Mouse (Mus musculus) heart, postnatal 25 days (tissue): ENCODE measurements at regions not wholly inside any gene's neighbourhood (a gene's known extent, or its start where the extent isn't known, plus 50 kb on each side); places are given as distances from the start of the nearest gene placed in this dataset. TPM values are rescaled to one million over a fixed set of nuclear protein-coding genes. Genes with fewer than 3 reads are reported as not detected.

Experiments
- DNase-seq: peaks from one replicate; pipeline ENCODE4 v3.0.0; 2022; ENCODE audit warnings: low spot score
- intact Hi-C: fragments of 180-260 bp; cut with DNase I; formaldehyde crosslinking; loops from one replicate; pipeline ENCODE4 v1.15.1; 2025
- microRNA-seq: library from miRNA; unstranded; fragments of <30 nt; microRNA quantifications from one replicate; pipeline ENCODE4 v1.2.0, GENCODE M21; 2022

DNA sequence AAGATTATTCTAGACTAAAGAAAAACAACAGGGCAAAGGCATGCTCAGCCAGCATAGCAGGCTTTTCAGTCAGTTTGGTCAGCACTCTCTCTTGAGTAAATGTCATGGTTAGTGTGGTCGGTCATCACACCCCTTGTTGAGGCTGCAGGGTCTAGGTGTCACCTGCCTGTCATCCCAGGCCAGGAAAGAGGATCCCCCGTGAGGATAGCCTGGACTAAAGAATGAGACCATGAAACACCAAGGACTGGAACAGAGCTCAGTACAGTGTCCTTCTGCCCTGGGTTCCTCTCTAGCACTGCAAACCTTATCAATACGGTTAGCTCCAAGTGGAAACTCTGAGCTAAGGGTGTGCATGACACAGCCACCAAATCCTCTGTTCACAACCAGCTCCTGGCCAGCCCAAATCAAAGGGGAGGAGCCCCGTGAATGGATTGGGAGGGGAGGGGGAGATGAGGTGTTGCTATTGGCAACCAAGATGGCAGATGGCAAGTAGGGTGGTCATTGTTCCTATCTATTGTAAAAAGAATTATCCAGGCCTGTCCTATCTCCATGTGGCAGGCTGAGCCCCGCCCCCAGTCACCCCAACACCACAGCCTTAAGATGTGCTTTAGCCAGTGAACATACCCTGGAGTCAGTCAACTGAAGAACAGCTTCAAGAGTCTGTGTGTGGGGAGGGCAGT, 87.4 kb downstream of the Cstad start:
- intact Hi-C loops: no loop called here
- no peak for DNase-seq

DNA sequence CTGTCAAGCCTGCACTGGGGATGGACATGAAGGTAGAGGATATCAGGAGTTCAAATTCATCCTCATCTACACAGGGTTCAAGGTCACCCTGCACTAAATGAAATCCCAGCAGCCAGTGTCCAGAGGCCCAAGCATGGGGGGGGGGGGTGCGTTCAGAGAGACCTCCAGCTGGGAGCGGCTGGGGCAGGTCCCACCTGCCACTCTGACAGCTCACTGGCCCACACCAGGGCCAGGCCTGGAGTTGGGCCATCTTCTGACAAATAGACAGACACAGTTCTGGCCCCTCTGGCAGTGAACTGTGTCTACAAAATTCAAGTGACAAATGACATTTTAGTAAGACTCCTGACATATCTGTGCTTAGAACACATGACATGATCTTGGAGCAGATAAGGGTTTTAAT, 86.8 kb downstream of the Cstad start:
- intact Hi-C loops: no loop called here
- DNase-seq: no peak

DNA sequence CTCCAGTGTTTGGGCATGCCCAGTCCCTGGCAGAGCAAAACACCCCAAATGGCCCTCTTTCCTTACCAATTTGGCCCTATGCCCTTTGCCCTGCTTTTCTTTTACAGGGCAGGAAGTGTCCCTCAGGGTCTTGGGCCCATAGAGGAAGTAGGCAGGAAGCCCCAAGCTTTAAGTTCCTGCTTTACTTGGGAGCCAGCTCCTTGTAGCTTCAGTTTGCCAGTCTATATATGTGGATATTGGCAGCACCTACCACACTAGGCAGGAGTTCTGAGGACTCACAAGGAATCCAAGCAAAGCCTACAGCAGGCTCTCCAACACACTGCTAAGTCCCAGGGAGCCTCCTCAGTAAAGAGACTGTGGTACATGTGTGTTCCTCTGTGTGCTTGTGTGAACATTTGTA, 84.2 kb downstream of the Cstad start:
- intact Hi-C loops: no loop called here
- DNase-seq: no peak

DNA sequence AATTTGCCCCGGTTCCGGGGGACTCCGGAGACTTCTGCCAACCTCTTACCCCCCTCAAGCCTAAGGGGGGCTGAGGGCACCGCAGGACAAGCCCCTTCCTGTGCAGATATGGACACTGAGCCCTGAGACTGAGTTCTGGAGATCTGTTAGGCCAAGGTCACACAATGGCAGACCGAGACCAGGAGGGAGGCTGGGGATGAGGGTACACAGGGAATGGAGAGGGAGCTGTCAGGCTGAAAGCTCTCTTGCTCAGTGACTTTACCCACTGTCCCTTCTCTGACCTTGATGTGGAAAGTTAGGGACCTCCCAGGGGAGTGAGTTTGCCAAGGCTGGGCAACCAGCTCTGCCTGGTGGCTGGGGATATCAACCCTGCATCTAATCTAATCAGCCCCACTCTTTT, 82.7 kb downstream of the Cstad start:
- intact Hi-C loops: no loop called here
- no peak for DNase-seq

DNA sequence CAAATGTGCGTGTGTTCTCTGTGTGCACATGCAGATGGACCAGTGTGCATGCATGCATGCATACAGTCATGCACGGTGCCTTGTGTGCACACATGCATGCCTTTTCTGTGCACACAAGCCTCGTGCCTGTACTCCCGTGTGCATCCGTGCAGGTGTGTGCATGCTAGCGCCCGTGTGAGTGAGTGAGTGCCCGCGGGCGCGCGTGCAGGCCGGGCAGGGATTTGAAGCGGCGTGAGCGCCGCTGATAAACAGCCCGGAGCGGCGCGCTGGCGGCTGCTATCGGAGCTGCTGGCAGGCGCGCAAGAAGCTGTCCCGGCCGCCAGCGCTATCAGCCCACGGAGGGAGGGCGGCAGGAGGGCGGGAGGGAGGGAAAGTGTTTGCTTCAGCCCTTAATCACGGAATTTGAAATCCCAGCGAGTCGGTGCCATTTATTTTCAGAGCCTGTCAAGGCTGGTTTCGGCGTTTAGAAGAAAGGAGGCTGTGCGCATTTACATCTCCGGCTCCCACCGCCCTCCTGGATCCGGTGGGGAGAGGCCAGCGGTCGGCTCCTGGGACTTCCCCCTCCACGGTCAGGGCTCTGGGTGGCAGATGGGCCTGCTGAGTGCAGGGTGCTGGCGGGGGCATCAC, 82.1 kb downstream of the Cstad start:
- DNase-seq: peak; percentile 59
- intact Hi-C loops: no loop called here

DNA sequence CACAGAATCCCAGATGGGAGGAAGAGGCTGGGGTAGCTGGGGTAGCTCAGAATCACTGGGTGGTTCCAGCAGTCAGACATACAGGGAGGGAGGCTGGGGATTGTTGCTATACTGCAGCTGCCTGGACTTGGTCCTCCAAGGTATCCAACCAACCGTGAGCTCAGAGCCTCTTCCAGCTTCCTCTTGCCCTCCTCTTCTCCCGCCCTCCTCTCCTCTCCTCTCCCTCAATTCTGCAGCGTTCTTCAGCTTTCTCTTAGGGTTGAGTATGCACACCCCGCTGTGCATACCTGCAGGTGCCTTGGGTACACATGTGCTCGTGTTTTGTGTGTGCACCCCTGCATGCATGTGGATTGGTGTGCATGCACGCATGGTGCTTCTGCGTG, 81.6 kb downstream of the Cstad start:
- DNase-seq: no peak
- intact Hi-C loops: no loop called here

DNA sequence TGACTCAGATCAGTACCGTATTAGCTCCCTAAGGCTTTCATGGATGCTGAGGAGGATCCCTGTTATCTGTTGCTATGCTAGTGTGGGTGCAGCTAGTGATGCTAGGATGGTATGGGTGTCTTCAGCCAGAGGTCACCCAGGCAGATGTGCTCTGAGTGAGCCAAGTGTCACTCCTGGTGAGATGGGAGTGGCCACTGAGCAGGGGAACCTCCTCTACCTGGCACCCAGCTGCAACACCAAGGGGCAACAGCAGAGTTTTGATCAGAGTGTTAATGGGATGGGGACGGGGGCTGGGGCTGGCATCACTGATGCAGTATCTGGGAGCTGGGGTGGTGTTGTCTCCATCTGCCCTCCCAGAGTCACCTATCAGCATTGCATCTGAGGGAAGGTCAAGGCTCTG, 81.0 kb downstream of the Cstad start:
- no peak for DNase-seq
- intact Hi-C loops: no loop called here

DNA sequence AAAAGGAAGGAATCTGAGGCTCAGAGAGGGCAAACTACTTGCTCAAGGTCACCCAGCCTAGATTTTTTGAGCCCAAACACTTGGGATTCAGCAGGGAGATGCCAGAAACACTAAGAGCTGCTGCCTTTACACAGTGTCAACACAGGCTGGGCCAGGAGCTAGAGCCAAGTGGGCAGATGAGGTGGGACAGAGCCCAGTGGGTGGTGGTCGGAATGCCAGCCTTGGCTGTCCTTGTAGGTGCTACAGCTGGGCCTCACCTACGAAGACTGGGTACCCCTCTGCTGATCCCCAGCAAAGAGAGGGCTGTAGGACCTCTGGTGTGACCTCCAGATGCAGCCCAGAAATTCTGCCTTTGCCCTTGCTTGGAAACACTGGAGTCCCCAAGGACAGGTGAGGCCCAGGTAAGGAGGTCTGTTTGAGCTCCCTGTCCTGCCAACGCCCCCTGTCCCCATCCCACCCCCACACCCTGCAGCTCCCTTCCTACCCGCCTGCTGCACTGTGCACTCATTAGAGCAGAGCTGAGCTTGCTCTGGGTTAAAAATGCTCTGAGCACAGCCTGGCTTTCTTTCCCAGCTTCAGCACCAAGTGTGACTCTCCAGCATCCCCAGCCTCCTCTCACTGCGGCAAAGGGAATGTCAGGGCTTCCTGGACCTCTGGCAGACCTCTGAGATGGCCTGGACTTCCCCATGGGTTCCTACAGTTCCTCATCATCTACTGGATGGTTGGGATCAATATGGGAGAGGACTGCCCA, 76.2 kb downstream of the Cstad start:
- no peak for DNase-seq
- intact Hi-C loops: no loop called here

DNA sequence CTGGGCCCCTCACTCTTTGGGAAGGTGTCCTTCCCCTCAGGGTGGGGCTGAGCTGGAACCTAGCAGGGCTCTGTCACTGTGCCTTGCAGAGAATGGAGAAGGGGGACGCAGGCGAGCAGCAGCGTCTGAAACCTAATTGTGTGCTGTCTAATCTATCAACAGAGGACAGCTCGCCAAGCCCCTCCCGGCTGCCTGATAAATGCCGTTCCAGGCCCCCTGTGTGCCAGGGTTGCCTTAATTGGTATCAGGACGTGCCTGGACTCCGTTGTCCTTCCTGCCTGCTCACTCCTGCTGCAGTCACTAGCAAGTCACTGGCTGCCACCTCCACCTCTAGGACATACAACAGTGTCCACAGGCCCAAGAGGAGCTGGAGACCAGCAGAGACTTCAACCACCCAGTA, 72.6 kb downstream of the Cstad start:
- DNase-seq: peak; percentile 46
- intact Hi-C loops: no loop called here

DNA sequence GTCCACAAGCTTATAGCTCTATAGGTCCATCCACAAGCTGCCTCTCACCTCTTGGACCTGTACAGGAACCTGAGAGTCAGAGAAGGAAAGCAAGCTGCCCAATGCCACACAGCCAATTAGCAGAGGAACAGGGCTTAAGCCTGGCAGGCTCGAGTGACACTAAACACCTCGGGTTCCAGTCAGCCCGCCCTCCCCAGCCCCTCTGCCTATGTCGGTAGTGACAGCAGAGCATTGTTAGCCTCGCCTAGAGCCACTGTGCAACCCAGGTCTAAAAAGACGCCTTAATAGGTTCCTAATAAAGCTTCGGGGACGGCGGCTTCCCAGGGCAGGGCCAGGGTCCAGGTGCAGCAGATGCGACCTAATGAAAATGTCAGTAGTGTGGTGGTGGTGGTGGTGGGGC, 66.3 kb downstream of the Cstad start:
- DNase-seq: no peak
- intact Hi-C loops: no loop called here

DNA sequence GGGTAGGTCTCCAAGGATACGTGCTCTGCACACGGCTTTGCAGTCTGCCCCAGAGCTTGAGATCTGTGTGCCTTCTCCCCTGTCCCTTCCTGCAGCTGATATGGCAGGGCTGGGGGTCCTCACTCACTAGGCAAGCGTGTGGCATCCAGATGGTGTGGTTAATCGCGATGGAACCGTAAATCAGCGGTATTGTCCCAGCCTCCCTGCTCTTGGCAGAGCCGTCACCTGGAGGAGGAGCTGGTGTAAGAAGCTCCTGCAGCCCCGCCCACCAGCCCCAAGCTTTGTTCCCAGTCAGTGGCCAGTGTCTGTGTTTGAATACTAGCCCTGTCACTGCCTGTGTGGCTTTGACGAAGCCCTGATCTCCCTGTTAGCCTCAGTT, 65.8 kb downstream of the Cstad start:
- intact Hi-C loops: no loop called here
- no peak for DNase-seq

DNA sequence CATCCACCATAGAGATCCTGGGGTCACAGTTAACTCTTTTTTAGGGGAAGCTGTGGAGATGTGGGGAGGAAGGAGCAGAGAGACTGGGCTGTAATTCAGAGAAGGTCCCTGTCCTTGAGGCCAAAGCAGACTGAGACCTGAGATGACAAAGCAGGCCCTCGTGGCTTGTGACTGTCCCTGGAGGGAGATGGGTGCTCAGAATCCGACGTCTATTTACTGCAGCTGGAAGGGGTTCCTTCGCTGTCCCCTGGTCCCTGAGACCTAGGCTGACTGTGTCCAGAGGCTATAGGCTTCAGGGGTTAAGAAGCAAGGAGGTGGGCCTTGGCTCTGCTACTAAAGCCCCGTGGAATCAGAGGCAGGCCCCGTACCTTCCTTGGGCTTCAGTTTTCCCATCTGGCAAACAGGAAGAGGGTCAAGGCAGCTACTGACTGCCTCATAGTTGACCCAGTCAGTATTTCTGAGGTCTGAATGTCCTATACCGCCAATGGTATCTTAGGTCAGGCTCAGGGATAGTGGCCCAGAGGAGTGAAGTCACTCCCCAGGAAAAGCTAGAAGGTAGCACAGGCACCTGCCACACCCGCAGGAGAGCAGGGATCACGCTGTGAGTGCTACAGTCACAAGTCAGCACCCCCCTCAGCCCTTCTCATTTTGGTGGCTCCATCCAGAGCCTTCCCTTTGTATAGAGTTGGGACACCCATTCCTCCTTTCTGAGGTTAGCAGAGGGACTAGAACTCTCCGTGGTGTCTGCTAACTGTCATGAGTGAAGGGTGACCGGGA, 65.2 kb downstream of the Cstad start:
- intact Hi-C loops: loop anchor here (2.0 kb wide), 1 partner anchor 187 kb away; no protein-coding TSS in a partner anchor
- no peak for DNase-seq

DNA sequence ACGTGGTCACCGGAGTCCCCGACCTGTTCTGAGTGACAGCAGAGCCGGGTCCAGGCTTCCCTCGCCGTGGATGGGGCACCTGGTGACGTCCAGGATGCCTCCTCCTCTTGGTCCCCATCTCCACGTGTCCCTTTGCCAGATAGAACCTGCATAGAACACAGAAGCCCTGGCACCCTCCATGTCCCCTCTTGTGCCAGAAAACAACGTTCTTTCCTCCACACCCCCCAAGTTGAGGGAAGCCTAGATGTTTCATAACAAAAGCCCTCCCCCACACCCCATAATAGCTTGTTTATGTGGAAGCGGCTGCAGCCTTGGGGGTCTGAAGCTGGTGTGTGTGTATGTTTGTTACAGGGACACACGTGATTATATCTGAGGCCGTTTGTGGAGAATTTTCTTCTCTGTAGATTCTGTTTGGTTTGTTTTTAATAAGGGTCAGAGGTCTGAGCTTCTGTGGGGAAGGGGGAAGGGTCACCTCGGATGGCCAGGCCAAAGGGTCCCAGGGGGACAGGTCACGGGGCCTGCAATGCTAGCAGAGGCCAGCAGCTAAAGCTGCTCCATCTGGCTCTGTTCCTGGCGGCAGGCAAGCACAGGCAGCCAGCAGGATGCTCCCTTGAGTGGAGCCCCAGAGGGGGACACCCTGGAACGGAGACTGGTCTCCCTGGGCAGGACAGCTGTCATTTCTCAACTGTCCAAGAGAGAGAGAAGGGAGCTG, 64.2 kb downstream of the Cstad start:
- intact Hi-C loops: loop anchor here (2.0 kb wide), 1 partner anchor 186 kb away; no protein-coding TSS in a partner anchor
- peak; percentile 87 for DNase-seq

Small RNA genes lying in the stretch of these regions (microRNA-seq; reads per million reads assigned to microRNA genes)
- not detected for gene Mir3089
